Mouse (Mus musculus) MEL (cell line): Measurements from ENCODE around the gene Esyt2. TPM values are rescaled to one million over a fixed set of nuclear protein-coding genes. Genes with fewer than 3 reads are reported as not detected.

Experiments used
- DNase-seq: peaks from one replicate; pipeline ENCODE4 v3.0.0; 2011; ENCODE audit warnings: low read depth, low spot score
- H3K27ac ChIP-seq: 2 replicates; pipeline ENCODE4 v1.5.1; 2012; ENCODE audit warnings: low read depth, mild to moderate bottlenecking, control low read depth, low read length, moderate library complexity; ENCODE audit not compliant: control insufficient read depth
- H3K27me3 ChIP-seq, 2 experiments: fragments of 150-350 bp in 1 of 2; sonication (generic) in 1 of 2; 2 replicates each; pipeline ENCODE4 v1.6.1; 2012; ENCODE audit warnings: low read length in 2 of 2, mild to moderate bottlenecking in 2 of 2, improper control_type of control experiment in 1 of 2, moderate library complexity in 1 of 2; ENCODE audit not compliant: insufficient read depth in 2 of 2, control insufficient read depth in 1 of 2
- H3K36me3 ChIP-seq, 2 experiments: 2 replicates each; pipeline ENCODE4 v1.6.1; 2012 to 2014; ENCODE audit warnings: low read length in 2 of 2, improper control_type of control experiment in 1 of 2, inconsistent platforms in 1 of 2, mild to moderate bottlenecking in 1 of 2; ENCODE audit not compliant: insufficient read depth in 2 of 2, control insufficient read depth in 1 of 2
- H3K4me1 ChIP-seq, 2 experiments: fragments of 150-350 bp in 1 of 2; sonication (generic) in 1 of 2; 2 replicates each; pipeline ENCODE4 v1.6.1; 2012; ENCODE audit warnings: low read length in 2 of 2, improper control_type of control experiment in 1 of 2, mild to moderate bottlenecking in 1 of 2; ENCODE audit not compliant: insufficient read depth in 2 of 2, control insufficient read depth in 1 of 2
- H3K4me3 ChIP-seq, 2 experiments: fragments of 150-350 bp in 1 of 2; sonication (generic) in 1 of 2; 2 replicates each; pipeline ENCODE4 v1.5.1; 2012; ENCODE audit warnings: low read depth in 2 of 2, low read length in 2 of 2, mild to moderate bottlenecking in 2 of 2, moderate library complexity in 2 of 2, control low read depth in 1 of 2, improper control_type of control experiment in 1 of 2; ENCODE audit not compliant: control insufficient read depth in 1 of 2, insufficient read depth in 1 of 2
- H3K79me2 ChIP-seq: 2 replicates; pipeline ENCODE4 v1.6.1; 2012; ENCODE audit warnings: mild to moderate bottlenecking, low read length, moderate library complexity; ENCODE audit not compliant: control insufficient read depth, poor library complexity, insufficient read depth
- H3K9ac ChIP-seq: 2 replicates; pipeline ENCODE4 v1.6.1; 2012; ENCODE audit warnings: low read depth, mild to moderate bottlenecking, control low read depth, low read length, moderate library complexity; ENCODE audit not compliant: control insufficient read depth, poor library complexity, severe bottlenecking
- H3K9me3 ChIP-seq: fragments of 150-350 bp; sonication (generic); replicated peaks from 2 replicates; pipeline ENCODE4 v1.6.1; 2012; ENCODE audit warnings: mild to moderate bottlenecking, low read length, improper control_type of control experiment, moderate library complexity; ENCODE audit not compliant: insufficient read depth
- BHLHE40 ChIP-seq: IDR thresholded peaks from 2 replicates; pipeline ENCODE4 v1.6.1; 2012; ENCODE audit warnings: low read depth, mild to moderate bottlenecking, inconsistent platforms, low read length, improper control_type of control experiment, borderline replicate concordance
- CHD1 ChIP-seq: IDR thresholded peaks from 2 replicates; pipeline ENCODE4 v1.6.1; 2012; ENCODE audit warnings: low read depth, mild to moderate bottlenecking, inconsistent platforms, low read length, improper control_type of control experiment
- CHD2 ChIP-seq: IDR thresholded peaks from 2 replicates; pipeline ENCODE4 v1.6.1; 2011; ENCODE audit warnings: low read length, improper control_type of control experiment
- CTCF ChIP-seq, 3 experiments: IDR thresholded peaks in 2 of 3; conservative IDR thresholded peaks in 1 of 3; 2 replicates each; pipeline ENCODE4 v1.5.1; 2011 to 2012; ENCODE audit warnings: low read length in 3 of 3, low read depth in 2 of 3, mild to moderate bottlenecking in 2 of 3, improper control_type of control experiment in 1 of 3, inconsistent platforms in 1 of 3, mixed read lengths in 1 of 3, moderate library complexity in 1 of 3; ENCODE audit not compliant: control insufficient read depth in 1 of 3, insufficient read depth in 1 of 3, poor library complexity in 1 of 3, severe bottlenecking in 1 of 3
- E2F4 ChIP-seq: IDR thresholded peaks from 2 replicates; pipeline ENCODE4 v1.6.1; 2011; ENCODE audit warnings: low read depth, low read length, improper control_type of control experiment, borderline replicate concordance
- ELF1 ChIP-seq: IDR thresholded peaks from 2 replicates; pipeline ENCODE4 v1.6.1; 2014; ENCODE audit warnings: low read depth, mild to moderate bottlenecking, inconsistent platforms, low read length, improper control_type of control experiment, moderate library complexity
- EP300 ChIP-seq, 2 experiments: IDR thresholded peaks; 2 replicates each; pipeline ENCODE4 v1.6.1; 2011; ENCODE audit warnings: improper control_type of control experiment in 2 of 2, low read length in 2 of 2, low read depth in 1 of 2, mild to moderate bottlenecking in 1 of 2
- ETS1 ChIP-seq: IDR thresholded peaks from 2 replicates; pipeline ENCODE4 v1.6.1; 2012; ENCODE audit warnings: low read depth, mild to moderate bottlenecking, inconsistent platforms, low read length, improper control_type of control experiment, moderate library complexity
- GABPA ChIP-seq: IDR thresholded peaks from 2 replicates; pipeline ENCODE4 v1.6.1; 2012; ENCODE audit warnings: low read depth, mild to moderate bottlenecking, inconsistent platforms, low read length, improper control_type of control experiment, moderate library complexity
- HCFC1 ChIP-seq: IDR thresholded peaks from 2 replicates; pipeline ENCODE4 v1.6.1; 2012; ENCODE audit warnings: low read depth, mild to moderate bottlenecking, inconsistent platforms, low read length, improper control_type of control experiment, moderate library complexity
- KAT2A ChIP-seq: conservative IDR thresholded peaks from 2 replicates; pipeline ENCODE4 v1.6.1; 2012; ENCODE audit warnings: low read depth, low read length, improper control_type of control experiment, inconsistent platforms
- MAFK ChIP-seq: IDR thresholded peaks from 2 replicates; pipeline ENCODE4 v1.6.1; 2011; ENCODE audit warnings: low read depth, mild to moderate bottlenecking, low read length, improper control_type of control experiment, borderline replicate concordance
- MAX ChIP-seq: IDR thresholded peaks from 2 replicates; pipeline ENCODE4 v1.6.1; 2011; ENCODE audit warnings: low read length, improper control_type of control experiment
- MAZ ChIP-seq: IDR thresholded peaks from 2 replicates; pipeline ENCODE4 v1.6.1; 2012; ENCODE audit warnings: low read depth, mild to moderate bottlenecking, inconsistent platforms, low read length, improper control_type of control experiment
- MEF2A ChIP-seq: IDR thresholded peaks from 2 replicates; pipeline ENCODE4 v1.6.1; 2014; ENCODE audit warnings: low read depth, mild to moderate bottlenecking, inconsistent platforms, low read length, improper control_type of control experiment; ENCODE audit not compliant: poor library complexity, insufficient replicate concordance, severe bottlenecking; ENCODE audit errors: extremely low read depth
- MXI1 ChIP-seq: IDR thresholded peaks from 2 replicates; pipeline ENCODE4 v1.6.1; 2011; ENCODE audit warnings: mild to moderate bottlenecking, low read depth, low read length, improper control_type of control experiment
- NRF1 ChIP-seq: IDR thresholded peaks from 2 replicates; pipeline ENCODE4 v1.6.1; 2014; ENCODE audit warnings: low read depth, mild to moderate bottlenecking, inconsistent platforms, low read length, improper control_type of control experiment, moderate library complexity; ENCODE audit not compliant: poor library complexity, insufficient read depth, severe bottlenecking
- POLR2A ChIP-seq, 2 experiments: IDR thresholded peaks; 2 replicates each; pipeline ENCODE4 v1.6.1; 2011 to 2012; ENCODE audit warnings: low read length in 2 of 2, mild to moderate bottlenecking in 2 of 2, control low read depth in 1 of 2, improper control_type of control experiment in 1 of 2, low read depth in 1 of 2, moderate library complexity in 1 of 2; ENCODE audit not compliant: control insufficient read depth in 1 of 2, insufficient read depth in 1 of 2, poor library complexity in 1 of 2
- POLR2AphosphoS2 ChIP-seq: IDR thresholded peaks from 2 replicates; pipeline ENCODE4 v1.6.1; 2011; ENCODE audit warnings: low read length, improper control_type of control experiment
- RAD21 ChIP-seq: IDR thresholded peaks from 2 replicates; pipeline ENCODE4 v1.6.1; 2011; ENCODE audit warnings: mild to moderate bottlenecking, low read depth, low read length, improper control_type of control experiment
- SIN3A ChIP-seq: IDR thresholded peaks from 2 replicates; pipeline ENCODE4 v1.6.1; 2012; ENCODE audit warnings: low read length, improper control_type of control experiment, inconsistent platforms
- SMC3 ChIP-seq: IDR thresholded peaks from 2 replicates; pipeline ENCODE4 v1.6.1; 2011; ENCODE audit warnings: low read depth, low read length, improper control_type of control experiment
- TAL1 ChIP-seq: IDR thresholded peaks from 2 replicates; pipeline ENCODE4 v1.6.1; 2012; ENCODE audit warnings: mild to moderate bottlenecking, inconsistent platforms, low read length, moderate library complexity, mixed read lengths
- TBP ChIP-seq: IDR thresholded peaks from 2 replicates; pipeline ENCODE4 v1.8.0; 2011; ENCODE audit warnings: low read depth, low read length, improper control_type of control experiment
- UBTF ChIP-seq: IDR thresholded peaks from 2 replicates; pipeline ENCODE4 v1.6.1; 2012; ENCODE audit warnings: low read depth, mild to moderate bottlenecking, inconsistent platforms, low read length, improper control_type of control experiment, moderate library complexity, borderline replicate concordance; ENCODE audit not compliant: insufficient read depth
- USF1 ChIP-seq: IDR thresholded peaks from 2 replicates; pipeline ENCODE4 v1.6.1; 2014; ENCODE audit warnings: low read depth, mild to moderate bottlenecking, inconsistent platforms, low read length, improper control_type of control experiment, moderate library complexity
- polyA plus RNA-seq, 2 experiments: library from polyadenylated mRNA; stranded (reverse) in 1 of 2; unstranded in 1 of 2; fragments of >175 nt in 1 of 2; fragments of >200 nt in 1 of 2; gene quantifications; 2 replicates each; pipeline versions ENCODE4 v1.2.1 to v1.2.4; 2012; ENCODE audit warnings: low replicate concordance in 2 of 2, low read depth in 1 of 2; ENCODE audit not compliant: insufficient read length in 2 of 2, insufficient read depth in 1 of 2, missing spikeins in 1 of 2
- total RNA-seq: library from RNA; depleted of rRNA; stranded (reverse); fragments of 300-350 nt; gene quantifications from 2 replicates; pipeline ENCODE4 v1.2.3, GENCODE M21; 2012

Esyt2 gene
- total and polyA plus RNA-seq, 3 experiments, result 45.3 to 77.7 (median 47.5) TPM

- no peak for DNase-seq
Observed at GRCm38 (mm10) chr12:116255636-116256035, 25.4 kb upstream of the Esyt2 start.

DNA sequence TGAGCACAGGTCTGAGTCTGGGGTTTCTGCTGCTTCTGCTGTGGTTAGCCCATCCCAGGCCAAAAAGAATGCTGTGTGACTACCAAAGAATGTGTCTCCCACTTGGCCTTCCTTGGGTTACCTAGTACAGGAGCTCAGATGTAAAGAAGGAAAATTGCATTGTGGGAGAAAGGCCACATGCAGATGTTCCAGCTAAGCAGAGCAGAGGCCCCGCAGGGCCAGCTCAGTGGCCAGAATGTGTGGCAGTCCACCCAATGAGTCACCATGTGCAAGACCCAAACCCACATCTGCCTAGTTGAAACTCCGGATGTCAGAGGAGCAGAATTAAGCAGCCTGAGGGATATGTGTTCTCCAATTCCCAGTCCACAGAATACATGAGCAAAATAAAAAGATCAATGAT, 22.7 kb upstream of the Esyt2 start:
- Histone ChIP-seq H3K9ac (no peak overlapping the region), H3K27ac (no peak overlapping the region), H3K9me3 (no peaks in the 10 kb centered on the region), H3K79me2 (peaks cover 15% of the 10 kb centered on the region), H3K36me3 (peaks cover 5 to 24% of the 10 kb centered on the region in 2 experiments), H3K4me1 (peaks cover 15% of the 10 kb centered on the region in 2 experiments), H3K27me3 (no peaks in the 10 kb centered on the region), H3K4me3 (no peak overlapping the region)
- TF ChIP-seq MEF2A, result no peak
- no peak for TF ChIP-seq UBTF
- TF ChIP-seq NRF1, result no peak
- TF ChIP-seq CHD2, result no peak
- TF ChIP-seq ELF1, result no peak
- TF ChIP-seq MAX, result no peak
- no peak for TF ChIP-seq BHLHE40
- no peak for TF ChIP-seq HCFC1
- TF ChIP-seq GABPA, result no peak
- TF ChIP-seq E2F4, result no peak
- TF ChIP-seq CHD1, result no peak
- TF ChIP-seq POLR2A (IDR thresholded peaks at IDR 0.05; ENCODE audit: control insufficient read depth in 1 of 2, insufficient read depth in 1 of 2, low read depth in 1 of 2, low read length in 2 of 2, poor library complexity in 1 of 2), result no peak
- no peak for TF ChIP-seq TAL1
- TF ChIP-seq POLR2AphosphoS2, result no peak
- no peak for TF ChIP-seq RAD21
- no peak for TF ChIP-seq EP300 (IDR thresholded peaks at IDR 0.05; ENCODE audit: low read depth in 1 of 2, low read length in 2 of 2)
- TF ChIP-seq CTCF (IDR thresholded peaks at IDR 0.05 in 2 of 3, conservative IDR thresholded peaks at IDR 0.05 in 1 of 3; ENCODE audit: control insufficient read depth in 1 of 3, insufficient read depth in 1 of 3, low read depth in 2 of 3, low read length in 3 of 3, poor library complexity in 1 of 3, severe bottlenecking in 1 of 3), result no peak
- no peak for TF ChIP-seq MAZ
- TF ChIP-seq KAT2A, result no peak
- no peak for DNase-seq

More at GRCm38 (mm10) chr12:116255636-116256035, 25.4 kb upstream of the Esyt2 start:
- TF ChIP-seq CHD2 (no peak), POLR2AphosphoS2 (no peak), MXI1 (no peak), EP300 (IDR thresholded peaks at IDR 0.05; ENCODE audit: low read depth in 1 of 2, low read length in 2 of 2) (no peak), CTCF (IDR thresholded peaks at IDR 0.05 in 2 of 3, conservative IDR thresholded peaks at IDR 0.05 in 1 of 3; ENCODE audit: control insufficient read depth in 1 of 3, insufficient read depth in 1 of 3, low read depth in 2 of 3, low read length in 3 of 3, poor library complexity in 1 of 3, severe bottlenecking in 1 of 3) (no peak), SMC3 (no peak), KAT2A (no peak), USF1 (no peak), SIN3A (no peak), MAFK (no peak), ETS1 (no peak), CHD1 (no peak), BHLHE40 (no peak), E2F4 (no peak), TBP (no peak), TAL1 (no peak)
- TF ChIP-seq, all 39 proteins: peak for 0
- Histone ChIP-seq H3K4me1 (peaks cover 9 to 10% of the 10 kb centered on the region in 2 experiments), H3K9ac (no peak overlapping the region), H3K4me3 (no peak overlapping the region), H3K27ac (no peak overlapping the region), H3K36me3 (peaks cover 8 to 15% of the 10 kb centered on the region in 2 experiments), H3K9me3 (no peaks in the 10 kb centered on the region), H3K27me3 (no peaks in the 10 kb centered on the region), H3K79me2 (peaks cover 9% of the 10 kb centered on the region; the same call in 1 of the 2 replicates)
